Mouse (Mus musculus) lung, postnatal 14 days (tissue): ENCODE results near the gene Scgb2b15.
"Not testable (repeated sequence)": the region's sequence is repeated elsewhere in the genome, so short reads cannot be mapped to it uniquely, and the experiment has no call there.

Experiments used
- DNase-seq: peaks from one replicate; pipeline ENCODE4 v3.0.0; 2021

Gene Scgb2b15

DNA sequence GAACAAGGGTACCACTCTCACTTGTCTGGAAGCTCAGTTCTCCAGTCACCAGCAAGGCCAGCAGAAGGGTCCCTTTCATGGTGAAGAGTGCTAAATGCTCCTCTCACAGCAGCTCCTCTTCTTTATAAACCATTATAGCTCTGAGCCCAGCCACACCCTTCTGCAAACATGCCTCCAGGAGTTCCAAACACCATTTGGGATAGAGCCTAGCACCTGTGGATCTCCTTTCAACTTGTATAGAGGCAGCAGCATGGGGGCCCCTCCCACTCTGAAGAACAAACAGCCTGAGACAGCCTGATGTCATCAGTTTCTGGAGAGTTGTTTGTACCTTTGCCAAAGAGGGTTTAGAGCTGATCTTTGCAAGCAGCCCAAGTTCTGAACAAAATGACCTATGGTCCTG is at the start of gene Scgb2b15:
TSS of gene Scgb2b15 (minus strand) at position 101 of the 400 bp plus-strand sequence.
- DNase-seq = not testable (repeated sequence)

DNA sequence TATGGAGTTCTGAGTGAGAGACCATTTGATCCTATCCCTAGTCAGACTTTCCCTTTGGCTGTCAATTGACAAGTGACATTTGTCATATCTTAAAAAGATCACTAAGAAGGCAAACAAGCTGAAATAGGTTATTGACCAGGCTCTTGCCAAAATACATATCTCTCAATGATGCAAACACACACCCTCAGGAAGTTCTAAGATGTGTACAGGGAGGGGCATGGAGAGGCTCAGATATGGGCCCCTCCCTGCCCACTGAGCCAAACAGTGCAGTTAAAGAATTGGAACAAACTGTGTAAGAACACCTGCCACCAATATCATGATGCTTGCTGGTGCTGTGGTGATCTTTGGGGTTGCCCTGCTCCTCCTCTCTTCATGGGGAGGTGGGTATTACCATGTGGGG is 6.8 kb upstream of the Scgb2b15 start, which contains the start of gene Scgb1b15:
TSS of gene Scgb1b15 (plus strand) at position 301 of the 400 bp plus-strand sequence.
- not testable (repeated sequence) for DNase-seq
